Mouse (Mus musculus): ENCODE data around the gene Fbxl8.

Fbxl8 gene

GRCm38 (mm10) chr8:105299962-105300361 lies 35.5 kb downstream of the Fbxl8 start:
- DNase-seq (ENCODE audit: inconsistent age in 2 of 2, low spot score in 1 of 2): no peak

GRCm38 (mm10) chr8:105303396-105303795 lies 38.9 kb downstream of the Fbxl8 start:
- DNase-seq (ENCODE audit: inconsistent age in 2 of 2, low spot score in 1 of 2): no peak

GRCm38 (mm10) chr8:105303874-105304273 lies 39.4 kb downstream of the Fbxl8 start:
- DNase-seq (ENCODE audit: inconsistent age in 2 of 2, low spot score in 1 of 2): no peak

- peak in 1 of 2 experiments; percentile 62 for DNase-seq (ENCODE audit: inconsistent age in 2 of 2, low spot score in 1 of 2)
Measured at GRCm38 (mm10) chr8:105304325-105305210, 40.1 kb downstream of the Fbxl8 start.

- DNase-seq (ENCODE audit: inconsistent age in 2 of 2, low spot score in 1 of 2): peak; percentile 76 to 90
Measured at GRCm38 (mm10) chr8:105305211-105306145, 41.0 kb downstream of the Fbxl8 start, which contains the start of gene Elmo3. Gene Elmo3, plus strand, starts transcription at chr8:105305601.

- peak in 1 of 2 experiments; percentile 66 for DNase-seq (ENCODE audit: inconsistent age in 2 of 2, low spot score in 1 of 2)
Measured at GRCm38 (mm10) chr8:105306146-105306691, 41.8 kb downstream of the Fbxl8 start.

GRCm38 (mm10) chr8:105307670-105308069 lies 43.2 kb downstream of the Fbxl8 start:
- DNase-seq (ENCODE audit: inconsistent age in 2 of 2, low spot score in 1 of 2): no peak

GRCm38 (mm10) chr8:105308428-105308827 lies 44.0 kb downstream of the Fbxl8 start:
- no peak for DNase-seq (ENCODE audit: inconsistent age in 2 of 2, low spot score in 1 of 2)

- DNase-seq (ENCODE audit: inconsistent age in 2 of 2, low spot score in 1 of 2): no peak
Measured at GRCm38 (mm10) chr8:105309142-105309847, 44.8 kb downstream of the Fbxl8 start.

- DNase-seq (ENCODE audit: inconsistent age in 2 of 2, low spot score in 1 of 2): no peak
Measured at GRCm38 (mm10) chr8:105310118-105310517, 45.7 kb downstream of the Fbxl8 start.

GRCm38 (mm10) chr8:105311718-105312117 lies 47.3 kb downstream of the Fbxl8 start:
- no peak for DNase-seq (ENCODE audit: inconsistent age in 2 of 2, low spot score in 1 of 2)

GRCm38 (mm10) chr8:105312891-105313481 lies 48.5 kb downstream of the Fbxl8 start:
- no peak for DNase-seq (ENCODE audit: inconsistent age in 2 of 2, low spot score in 1 of 2)

- DNase-seq (ENCODE audit: inconsistent age in 2 of 2, low spot score in 1 of 2): no peak
Measured at GRCm38 (mm10) chr8:105313622-105314402, 49.4 kb downstream of the Fbxl8 start.

- DNase-seq (ENCODE audit: inconsistent age in 2 of 2, low spot score in 1 of 2): no peak
Measured at GRCm38 (mm10) chr8:105315073-105315769, 50.8 kb downstream of the Fbxl8 start.

GRCm38 (mm10) chr8:105317941-105318340 lies 53.5 kb downstream of the Fbxl8 start:
- peak; percentile 53 to 64 for DNase-seq (ENCODE audit: inconsistent age in 2 of 2, low spot score in 1 of 2)

- DNase-seq (ENCODE audit: inconsistent age in 2 of 2, low spot score in 1 of 2): no peak
Measured at GRCm38 (mm10) chr8:105318662-105319190, 54.3 kb downstream of the Fbxl8 start.
